Mouse (Mus musculus) right cerebral cortex, postnatal 14 days (tissue): ENCODE data around the gene Plxdc2.

Experiments
- DNase-seq: peaks from one replicate; pipeline ENCODE4 v3.0.0; 2022

Plxdc2 gene

DNA sequence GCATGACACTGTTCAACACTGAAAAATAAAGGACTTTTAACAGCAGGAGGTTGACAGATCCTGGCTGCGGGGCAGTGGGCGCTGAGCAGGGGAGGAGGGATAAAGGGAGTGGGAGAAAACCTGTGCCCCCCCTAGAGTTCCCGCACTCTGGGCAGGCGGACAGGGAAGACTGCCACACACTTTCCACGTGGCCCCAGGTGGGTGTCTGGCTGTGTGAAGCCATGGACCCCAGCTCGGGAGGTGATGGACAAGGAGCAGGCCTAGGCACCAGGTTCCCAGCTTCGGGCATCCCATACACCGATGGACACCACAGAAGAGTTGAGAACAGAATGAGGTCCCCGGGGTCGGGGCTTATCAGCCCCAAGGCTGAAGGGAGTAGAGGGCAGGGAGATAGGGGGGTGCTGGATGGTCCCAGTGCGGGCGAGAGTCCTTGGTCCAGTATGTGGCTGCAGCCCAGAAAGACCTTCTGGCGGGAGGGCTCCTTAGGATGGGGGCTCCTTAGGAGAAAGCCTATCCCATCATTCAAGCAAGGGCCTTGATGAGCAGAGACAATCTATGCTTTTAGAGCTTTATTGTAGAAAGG is 215.2 kb downstream of the Plxdc2 start:
- DNase-seq = no peak

DNA sequence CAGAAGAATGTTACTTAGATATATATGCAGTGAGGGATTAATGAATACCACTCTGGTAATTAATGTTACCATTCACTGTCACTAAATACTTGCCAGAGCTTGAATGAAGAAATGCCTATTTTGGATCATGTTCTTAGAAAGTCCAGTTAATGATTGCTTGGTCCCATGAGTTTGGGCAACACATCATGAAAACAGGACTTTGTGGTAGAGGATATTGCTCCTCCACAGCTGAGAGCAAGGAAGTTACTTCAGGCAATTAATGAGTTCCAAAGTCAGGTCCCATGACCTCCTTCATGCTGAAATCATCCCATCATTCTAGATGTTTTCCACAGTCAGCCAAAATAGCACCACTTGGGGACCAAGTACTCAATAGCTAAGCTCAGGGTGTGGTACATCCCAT is 220.5 kb downstream of the Plxdc2 start:
- DNase-seq = no peak

DNA sequence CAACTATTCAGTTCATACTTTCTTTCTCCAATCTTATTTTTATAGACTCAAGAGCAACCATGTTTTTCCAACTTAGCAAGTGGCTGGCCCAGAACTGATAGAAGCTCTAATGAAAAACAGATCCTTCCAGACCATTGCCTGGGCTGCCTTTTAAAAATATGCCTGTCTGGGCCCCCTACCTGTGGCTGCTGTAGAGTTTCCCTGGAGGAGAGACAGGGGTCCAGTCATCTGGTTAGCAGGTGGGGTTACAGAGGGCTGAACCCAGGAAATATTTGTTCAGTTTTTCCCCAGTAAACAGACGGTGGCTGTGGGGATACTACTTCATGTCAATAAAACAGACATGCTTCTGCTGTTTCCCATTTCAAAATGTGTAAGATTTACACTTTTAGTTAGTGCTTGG is 222.0 kb downstream of the Plxdc2 start:
- DNase-seq = no peak

- no peak for DNase-seq
These were observed 232.4 kb downstream of the Plxdc2 start for GRCm38 (mm10) chr2:16588546-16588945.

- DNase-seq = no peak
These were observed 239.3 kb downstream of the Plxdc2 start for GRCm38 (mm10) chr2:16595451-16595850.

GRCm38 (mm10) chr2:16598231-16598630 is 242.1 kb downstream of the Plxdc2 start:
- DNase-seq = no peak

DNA sequence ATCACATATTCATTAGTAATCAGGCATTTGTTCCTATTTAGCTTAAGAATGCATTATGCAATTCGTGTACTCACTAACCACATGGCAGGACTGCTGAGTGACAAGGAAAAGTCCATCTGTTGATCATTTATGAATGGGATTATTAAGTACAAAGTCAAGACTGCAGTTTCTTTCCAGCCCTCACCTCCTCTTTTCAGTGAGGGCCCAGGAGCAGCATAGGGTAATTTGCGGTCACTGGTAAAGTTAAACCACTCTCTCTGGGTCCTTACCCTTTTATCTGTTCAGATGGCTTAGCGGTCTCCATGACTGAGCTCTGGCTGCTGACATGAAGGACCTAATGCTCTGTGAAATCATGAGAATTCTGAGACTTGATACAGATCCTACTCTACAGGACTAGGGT is 248.2 kb downstream of the Plxdc2 start:
- DNase-seq = no peak

GRCm38 (mm10) chr2:16607792-16608586 is 251.9 kb downstream of the Plxdc2 start:
- no peak for DNase-seq

- no peak for DNase-seq
These were observed 286.0 kb downstream of the Plxdc2 start for GRCm38 (mm10) chr2:16642061-16642460.

GRCm38 (mm10) chr2:16651713-16652112 is 295.6 kb downstream of the Plxdc2 start:
- DNase-seq = no peak

DNA sequence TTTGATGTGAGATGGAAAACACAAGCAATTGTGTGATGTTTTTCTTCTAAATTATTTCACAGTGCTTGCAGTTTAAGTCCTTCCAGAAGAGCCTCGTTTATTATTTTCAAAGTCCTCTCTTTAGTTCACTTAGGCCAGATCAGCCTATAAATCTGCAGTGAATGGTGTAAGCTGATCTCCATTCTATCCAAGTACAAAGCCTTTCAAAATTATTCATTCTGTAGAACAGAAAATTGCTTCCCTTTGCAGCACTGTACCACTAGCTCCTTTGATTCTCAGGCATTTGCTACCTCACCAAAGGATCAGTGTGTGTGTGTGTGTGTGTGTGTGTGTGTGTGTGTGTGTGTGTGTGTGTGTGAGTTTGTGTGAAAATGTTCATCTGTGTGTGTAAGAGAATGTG is 308.4 kb downstream of the Plxdc2 start:
- no peak for DNase-seq

GRCm38 (mm10) chr2:16668391-16668790 is 312.3 kb downstream of the Plxdc2 start:
- no peak for DNase-seq

DNA sequence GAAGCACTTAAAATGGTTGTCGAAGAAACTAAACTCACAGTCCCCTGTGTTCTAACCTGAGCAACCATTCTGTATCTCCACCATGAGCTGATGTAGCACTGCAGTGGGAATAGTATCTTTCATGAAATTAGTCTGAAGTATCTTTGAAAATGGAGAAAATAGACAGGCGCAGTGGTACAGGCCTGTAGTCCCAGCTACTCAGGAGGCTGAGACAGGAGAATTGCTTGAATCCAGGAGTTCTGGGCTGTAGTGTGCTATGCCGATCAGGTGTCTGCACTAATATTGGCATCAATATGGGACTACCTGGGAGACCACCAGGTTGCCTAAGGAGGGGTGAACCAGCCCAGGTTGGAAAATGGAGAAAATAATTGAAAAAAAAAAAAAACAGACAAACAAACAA is 326.8 kb downstream of the Plxdc2 start:
- no peak for DNase-seq

DNA sequence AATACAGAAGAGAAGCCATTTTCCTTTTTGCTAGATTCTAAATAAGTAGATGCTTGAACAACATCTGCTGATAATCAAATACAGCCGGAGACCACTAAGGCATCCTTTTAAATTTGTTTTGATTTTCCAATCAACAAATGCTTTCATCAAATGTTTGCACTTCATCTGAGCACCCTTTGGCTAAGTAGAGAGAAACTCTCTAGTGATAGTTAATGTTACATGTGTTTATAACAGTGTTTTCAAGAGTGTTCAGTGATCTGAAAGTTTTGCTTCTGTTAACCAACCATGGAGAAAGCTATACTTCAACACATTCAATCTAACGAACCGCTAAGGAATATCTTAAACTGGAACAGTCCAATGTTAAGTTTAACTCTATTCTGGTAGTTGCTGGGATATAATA is 327.6 kb downstream of the Plxdc2 start:
- no peak for DNase-seq

- DNase-seq = no peak
These were observed 328.4 kb downstream of the Plxdc2 start for GRCm38 (mm10) chr2:16684529-16684928.

- DNase-seq = no peak
These were observed 340.3 kb downstream of the Plxdc2 start for GRCm38 (mm10) chr2:16696390-16696789.

DNA sequence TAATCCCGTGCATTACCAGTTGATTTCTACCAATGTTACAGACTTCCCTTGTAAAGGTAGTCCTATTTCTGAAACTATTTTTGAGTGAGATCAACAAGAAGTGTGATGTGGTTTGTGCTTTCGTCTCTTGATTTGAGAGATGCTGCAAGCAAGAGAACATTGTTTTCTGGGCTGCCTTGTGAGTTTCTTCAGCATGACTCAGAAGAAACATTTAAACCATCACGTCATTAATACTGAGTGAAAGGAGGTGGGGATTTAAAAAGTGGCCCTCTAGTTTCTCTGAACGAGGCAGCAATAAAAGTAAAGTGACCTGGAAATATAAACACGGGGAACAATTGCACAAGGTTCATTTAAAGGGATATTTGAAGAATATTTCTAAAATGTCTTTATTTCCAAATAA is 341.1 kb downstream of the Plxdc2 start:
- no peak for DNase-seq

- no peak for DNase-seq
These were observed 350.1 kb downstream of the Plxdc2 start for GRCm38 (mm10) chr2:16706227-16706626.

- no peak for DNase-seq
These were observed 353.8 kb downstream of the Plxdc2 start for GRCm38 (mm10) chr2:16709885-16710284.

- no peak for DNase-seq
These were observed 374.9 kb downstream of the Plxdc2 start for GRCm38 (mm10) chr2:16731033-16731432.

DNA sequence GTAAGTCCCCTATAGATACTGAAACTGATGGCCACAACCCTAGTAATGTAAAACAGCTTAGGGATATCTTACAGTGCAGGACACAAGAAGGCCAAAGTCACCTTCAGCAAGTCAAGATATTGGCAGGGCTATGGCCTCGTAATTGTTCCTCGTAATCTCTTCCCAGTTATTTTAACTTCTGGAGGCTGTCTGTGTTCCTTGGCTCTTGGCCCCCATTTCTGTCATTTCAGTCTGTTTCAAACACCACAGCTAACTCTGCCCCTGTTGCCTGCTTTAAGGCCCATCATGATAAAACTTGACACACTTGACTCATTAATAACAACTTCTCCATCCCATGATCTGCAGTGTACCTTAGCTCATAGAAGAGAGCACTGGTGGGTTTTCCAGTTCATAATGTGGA is 378.3 kb downstream of the Plxdc2 start:
- DNase-seq = no peak

GRCm38 (mm10) chr2:16738241-16738640 is 382.1 kb downstream of the Plxdc2 start:
- peak; percentile 76 for DNase-seq

DNA sequence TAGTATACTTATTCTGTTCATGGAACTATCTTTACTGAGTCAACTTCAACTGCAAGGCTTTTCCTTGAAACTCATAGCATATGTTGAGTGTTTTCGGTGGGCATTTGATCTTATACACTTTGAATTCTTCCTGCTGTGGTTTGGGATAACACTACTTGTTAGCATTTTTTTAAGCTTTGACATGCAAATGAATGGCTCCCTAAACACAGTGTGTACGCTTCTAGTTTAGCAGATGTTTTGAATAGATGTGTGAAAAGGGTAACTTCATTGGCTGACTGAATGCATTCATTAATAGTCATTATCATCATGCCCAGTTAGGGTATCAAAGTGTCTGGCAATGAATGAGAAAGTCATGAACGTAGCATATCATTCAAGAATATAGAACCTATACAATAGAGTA is 385.7 kb downstream of the Plxdc2 start:
- DNase-seq = no peak

DNA sequence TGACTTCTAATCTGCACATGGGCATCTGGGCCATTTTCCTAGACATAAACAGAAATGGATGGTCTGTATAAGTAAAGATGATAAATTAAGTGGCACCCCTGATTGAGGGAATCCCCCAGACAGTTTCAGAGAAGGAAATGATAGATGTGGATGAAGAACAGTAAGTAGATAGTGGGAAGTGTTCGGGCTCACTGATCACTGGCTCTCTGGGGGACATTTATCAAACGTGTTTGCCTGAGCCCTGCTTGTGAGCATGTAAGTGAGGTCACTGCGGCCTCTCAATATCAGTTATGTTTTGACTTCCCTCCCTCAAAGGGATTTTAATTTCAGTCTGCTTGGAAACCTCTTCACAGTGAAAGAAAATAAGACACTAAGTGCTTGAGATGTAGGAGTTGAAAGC is 387.5 kb downstream of the Plxdc2 start:
- no peak for DNase-seq
